Mouse (Mus musculus) lung, adult 10 weeks (tissue): ENCODE results near the gene Esp8. TPM values are rescaled to one million over a fixed set of nuclear protein-coding genes. Genes with fewer than 3 reads are reported as not detected.

Experiments used
- polyA plus RNA-seq: library from polyadenylated mRNA; stranded (reverse); fragments of 350-450 nt; fragmentation: Illumina TruSeq; extraction: RNeasy Lipid Tissue Mini Kit (QIAGEN cat#74804); gene quantifications from one replicate; pipeline ENCODE4 v1.2.3, GENCODE M21; 2014; ENCODE audit warnings: low read depth, low replicate concordance; ENCODE audit not compliant: insufficient read depth

Gene Esp8
- polyA plus RNA-seq, result not detected

DNA sequence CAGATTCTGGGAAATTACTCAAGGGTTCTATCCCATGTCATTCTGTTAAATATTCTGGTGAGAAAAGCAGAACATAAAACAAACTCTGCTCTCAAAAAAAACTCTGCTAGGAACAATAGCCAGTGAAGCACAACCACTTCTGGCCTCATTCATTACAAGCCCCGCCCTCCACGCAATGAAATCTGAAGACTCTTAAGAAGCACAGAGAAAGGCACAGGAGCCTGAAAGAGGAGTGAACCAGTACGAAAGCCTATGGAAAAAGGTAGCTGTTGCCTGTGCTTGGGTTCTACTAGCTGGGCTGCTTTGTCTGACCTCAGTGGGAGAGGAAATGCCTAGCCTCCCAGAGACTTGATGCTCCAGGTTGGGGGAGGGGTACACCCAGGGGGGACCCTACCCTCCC lies at the start of gene Esp8:
Gene Esp8, plus strand, starts transcription at position 205 of the 400 bp plus-strand sequence.

DNA sequence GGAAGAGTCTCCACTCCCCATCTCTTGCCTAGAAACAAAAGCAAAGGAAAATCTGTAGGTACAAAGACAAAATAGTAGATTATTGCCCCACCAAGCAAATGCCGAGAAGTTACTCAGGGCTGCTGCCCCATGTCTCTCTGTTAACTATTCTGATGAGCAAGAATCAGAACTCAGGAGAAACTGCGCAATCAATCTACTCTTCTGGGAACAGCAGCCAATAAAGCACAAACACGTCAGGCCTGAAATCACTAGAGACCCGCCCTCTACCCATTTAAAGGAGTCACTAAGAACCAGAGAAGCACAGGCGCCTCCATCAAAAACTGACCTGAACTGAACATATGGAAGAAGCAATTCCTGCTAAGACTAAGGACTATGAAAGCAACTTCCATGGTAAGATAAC lies 41.4 kb downstream of the Esp8 start, which contains the start of gene Esp6:
Gene Esp6, plus strand, starts transcription at position 301 of the 400 bp plus-strand sequence.

Other genes starting within 250 kb of the Esp8 start
- not detected for gene Crisp1, start 200.8 kb upstream of the Esp8 start, polyA plus RNA-seq
- not detected for gene Esp6, start 41.5 kb downstream of the Esp8 start, polyA plus RNA-seq
- gene Esp4, start 78.6 kb downstream of the Esp8 start, polyA plus RNA-seq, result not detected
- not detected for gene Esp3, start 112.1 kb downstream of the Esp8 start, polyA plus RNA-seq
- gene Esp1, start 207.1 kb downstream of the Esp8 start, polyA plus RNA-seq, result not detected